Mouse (Mus musculus) kidney, postnatal 4 days (tissue): Measurements from ENCODE around the gene Smyd3.
A peak's percentile ranks its signal among the peaks of the same experiment; 100 is the strongest.
"Not testable (repeated sequence)": the region's sequence is repeated elsewhere in the genome, so short reads cannot be mapped to it uniquely, and the experiment has no call there.

Experiments
- DNase-seq, 2 experiments: peaks; one replicate each; pipeline ENCODE4 v3.0.0; 2021; ENCODE audit warnings: mixed read lengths in 2 of 2

Smyd3 gene

DNA sequence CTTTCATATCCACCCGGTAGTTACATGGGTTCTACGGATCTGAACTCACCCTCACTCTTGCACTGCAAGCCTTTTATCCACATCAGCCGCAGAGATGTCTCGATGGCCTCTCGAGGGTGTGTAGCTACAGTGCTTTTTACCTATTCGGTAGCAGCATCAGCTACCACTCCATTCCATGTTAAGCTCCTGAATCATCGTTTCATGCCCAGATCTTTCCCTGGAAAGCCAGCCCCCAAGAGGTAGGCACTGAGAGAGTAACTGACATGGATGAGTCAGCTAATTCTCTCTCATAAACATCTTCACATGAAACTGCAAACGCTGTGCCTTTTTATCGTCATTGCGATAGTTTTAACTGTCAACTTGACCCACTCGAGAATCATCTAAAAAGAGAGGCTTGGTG lies 143.9 kb downstream of the Smyd3 start:
- no peak for DNase-seq

DNA sequence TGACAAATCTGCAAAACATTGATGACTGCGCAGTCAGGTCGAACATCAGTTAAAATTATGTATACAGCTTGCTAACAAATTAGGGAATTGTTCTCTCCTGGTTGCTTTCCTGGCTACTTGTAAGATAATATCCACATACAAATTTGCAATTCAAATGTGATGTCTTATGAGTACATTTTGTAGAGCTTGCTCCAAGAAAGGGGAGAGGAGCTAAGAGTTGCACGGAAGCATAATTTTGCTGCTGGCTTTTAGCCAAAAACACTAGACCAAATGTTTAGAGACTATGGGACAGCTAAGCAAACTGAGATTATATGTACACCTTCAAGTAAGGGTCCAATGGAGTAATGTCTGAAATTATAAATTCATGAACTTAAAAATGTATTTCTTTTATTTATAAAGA lies 146.7 kb downstream of the Smyd3 start:
- no peak for DNase-seq

DNA sequence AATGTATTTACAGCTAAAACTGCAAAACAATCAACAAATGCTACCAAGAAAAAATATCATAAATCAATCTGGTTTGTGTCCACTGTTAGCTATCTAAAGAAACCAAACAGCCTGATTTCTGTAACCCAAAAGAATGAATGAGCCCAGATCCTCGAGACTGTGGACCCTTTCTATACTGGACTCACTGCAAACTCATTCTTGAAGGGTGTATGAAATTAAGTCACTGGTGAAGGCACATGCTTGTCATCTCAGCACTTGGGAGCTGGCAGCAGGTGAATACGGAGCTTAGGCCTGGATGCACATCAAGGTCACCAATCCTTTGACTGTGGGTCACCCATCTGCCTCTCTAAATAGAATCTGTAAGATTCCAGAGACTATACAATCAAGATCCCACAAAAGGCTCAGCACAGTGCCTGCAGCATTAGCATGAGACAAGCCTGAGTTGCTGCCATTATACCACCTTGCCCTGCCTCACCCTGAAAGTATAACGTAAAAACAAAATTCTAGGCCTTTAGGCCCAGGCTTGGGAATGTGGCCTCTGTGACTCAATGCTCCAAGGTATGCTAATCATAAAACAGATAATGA lies 149.3 kb downstream of the Smyd3 start:
- no peak for DNase-seq

DNA sequence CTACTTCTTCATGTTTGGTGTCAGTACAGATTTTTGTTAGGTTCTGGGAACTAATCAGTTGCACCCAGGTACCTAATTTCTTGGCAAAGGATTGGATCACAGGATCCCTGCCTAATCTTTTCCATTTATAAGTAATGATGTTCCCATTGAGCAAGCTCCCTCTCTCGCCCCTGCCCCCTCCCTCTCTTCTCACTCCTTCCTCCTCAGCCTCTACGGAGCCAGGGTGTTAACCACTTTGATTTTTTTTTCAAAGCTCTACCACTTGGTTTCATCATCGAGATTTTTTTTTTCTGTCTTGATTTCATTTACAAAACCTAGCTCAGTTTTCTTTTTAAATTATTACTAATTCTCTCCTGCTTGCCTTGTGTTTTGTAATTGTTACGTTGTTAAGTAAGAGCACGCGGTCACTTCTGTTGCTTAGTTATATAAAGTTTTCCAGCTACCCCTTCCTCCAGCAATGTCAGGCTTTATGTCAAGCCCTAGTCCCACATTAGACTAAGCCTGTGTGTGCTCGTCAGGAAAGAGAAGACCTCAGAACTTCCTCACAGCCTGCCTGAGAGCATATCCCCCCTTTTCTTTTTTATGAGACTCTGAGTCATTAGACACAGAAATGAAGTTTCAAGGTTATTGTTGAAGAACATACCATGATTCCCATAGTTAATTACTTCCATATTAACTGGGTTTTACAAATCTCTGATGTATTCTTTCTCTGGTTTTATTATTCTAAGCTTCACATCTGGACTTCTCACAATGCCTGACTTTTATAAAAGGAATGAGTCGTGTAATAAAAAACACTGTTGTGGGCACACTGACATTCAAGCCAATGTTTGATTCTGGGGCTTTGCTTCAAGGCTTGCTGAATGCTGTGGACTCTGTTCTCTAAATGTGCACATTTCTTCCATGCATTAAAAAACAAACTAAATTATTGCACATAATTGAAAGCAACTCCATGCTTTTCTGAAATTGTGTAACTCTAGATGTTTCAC lies 156.1 kb downstream of the Smyd3 start:
- no peak for DNase-seq

DNA sequence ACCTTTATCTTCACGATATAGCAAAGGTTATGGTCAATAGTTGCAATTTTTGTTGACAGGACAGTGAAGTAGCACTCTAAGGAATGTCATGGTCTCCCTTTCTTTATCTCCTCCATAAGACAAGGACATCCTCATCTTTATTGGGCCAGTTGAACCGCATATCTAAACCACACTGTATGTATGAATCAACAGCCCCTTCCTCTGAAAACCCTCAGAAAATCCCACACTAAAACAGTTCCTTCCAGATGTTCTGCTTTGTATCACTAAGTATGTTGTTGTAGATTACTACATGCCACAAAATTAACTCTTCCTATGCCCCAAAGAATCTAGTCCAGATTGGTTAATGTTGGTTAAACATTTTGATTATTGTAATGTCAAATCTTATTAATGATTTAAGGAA lies 160.7 kb downstream of the Smyd3 start:
- DNase-seq: no peak

DNA sequence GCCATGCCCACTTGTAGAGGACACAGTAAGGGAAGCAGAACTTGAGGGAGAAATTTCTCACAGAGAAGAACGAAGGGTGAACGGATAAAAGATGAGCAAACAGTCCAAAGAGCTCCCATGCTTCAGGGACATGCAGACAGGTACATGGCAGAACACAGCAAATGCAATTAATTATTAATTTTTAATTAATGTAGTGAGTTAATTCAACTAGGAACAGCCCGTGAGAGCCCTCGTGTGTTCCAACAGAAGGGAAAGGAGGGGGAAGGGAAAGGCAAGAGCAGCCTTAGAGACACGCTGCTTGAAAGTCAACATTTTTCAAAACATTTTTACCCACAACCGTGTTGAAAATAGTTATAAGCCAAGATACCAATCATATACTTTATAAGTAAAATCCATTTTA lies 163.6 kb downstream of the Smyd3 start:
- DNase-seq: peak in 1 of 2 experiments; percentile 17

DNA sequence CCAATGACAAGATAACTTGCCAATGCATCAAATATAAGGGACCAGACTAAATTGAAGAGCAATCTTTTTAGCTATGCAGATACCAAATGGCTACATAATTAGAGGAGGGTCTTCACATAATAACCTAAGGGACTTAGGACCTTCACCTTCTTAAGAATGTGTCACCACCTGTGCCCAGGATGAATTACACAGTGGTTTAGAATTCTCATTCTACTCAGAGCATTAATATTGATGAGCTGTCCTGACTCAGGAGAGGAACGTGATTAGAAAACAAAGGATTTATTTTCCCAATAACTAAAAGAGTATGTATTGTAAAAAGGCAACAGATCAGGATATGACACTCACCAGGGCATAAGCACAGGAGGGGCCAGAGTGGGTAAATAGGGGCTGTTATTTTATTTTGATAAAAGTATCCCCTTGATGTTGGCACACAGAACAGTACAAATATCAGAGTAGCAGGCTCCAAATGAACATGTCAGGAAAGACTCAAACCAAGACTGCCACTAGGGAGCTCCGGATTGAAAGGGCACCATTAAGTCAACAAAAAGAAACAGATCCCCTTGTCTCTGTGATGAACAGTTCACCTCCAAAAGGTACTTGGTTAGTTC lies 172.4 kb downstream of the Smyd3 start:
- no peak for DNase-seq

DNA sequence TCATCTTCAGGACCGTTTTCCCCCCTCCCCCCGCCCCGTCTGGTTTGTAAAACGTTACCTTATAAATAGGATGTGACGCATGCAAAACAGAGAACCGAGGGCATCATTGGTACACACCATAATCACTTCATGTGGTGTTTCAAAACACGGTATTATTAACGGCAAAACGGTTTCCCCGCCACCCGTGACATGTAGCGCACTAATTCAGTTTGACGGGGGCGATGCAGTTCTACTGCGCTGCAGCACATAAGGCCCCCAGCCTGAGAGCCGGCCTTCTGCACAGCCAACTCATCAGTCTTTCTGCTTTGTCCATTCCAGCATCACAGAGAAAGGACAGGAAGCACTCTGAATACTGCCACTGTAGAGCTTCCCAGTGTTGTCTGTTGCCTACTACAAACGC lies 174.4 kb downstream of the Smyd3 start:
- DNase-seq: no peak

DNA sequence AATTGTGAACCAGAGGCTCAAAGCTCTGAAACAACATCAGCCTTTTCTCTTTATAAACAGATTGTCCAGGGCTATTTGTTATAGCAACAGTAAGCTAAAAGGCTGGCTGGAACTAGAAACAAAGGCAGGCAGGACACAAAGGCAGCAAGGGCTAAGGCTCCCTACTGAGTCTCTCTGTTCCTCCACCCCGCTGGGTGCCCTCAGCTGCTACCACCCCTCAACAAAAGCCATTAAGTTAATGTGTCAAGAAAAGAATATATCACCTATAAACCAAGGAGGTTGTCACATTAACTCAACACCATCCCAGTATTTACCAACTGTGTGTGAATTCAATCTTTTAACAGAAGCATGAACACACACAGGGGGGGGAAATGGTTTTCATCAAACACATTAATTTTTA lies 176.3 kb downstream of the Smyd3 start:
- DNase-seq: peak in 1 of 2 experiments; percentile 12

DNA sequence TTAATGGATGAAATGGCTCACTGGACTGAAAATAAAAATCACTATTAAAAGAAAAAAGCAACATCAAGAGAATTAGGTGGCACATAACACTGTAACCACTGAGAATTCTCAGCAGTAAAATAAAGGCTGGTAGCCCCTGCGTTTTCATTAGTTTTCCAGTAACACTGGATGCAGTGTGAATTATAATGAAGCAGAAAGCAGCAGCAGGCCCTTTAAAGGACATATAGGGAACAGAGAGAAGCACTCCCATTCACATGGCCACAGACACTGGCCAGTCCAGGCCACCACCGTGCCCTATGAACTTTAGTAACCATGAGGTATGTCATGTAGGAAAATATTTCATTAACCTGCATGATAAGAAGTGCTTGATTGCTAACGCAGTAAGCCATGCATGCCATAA lies 178.8 kb downstream of the Smyd3 start:
- DNase-seq: no peak

DNA sequence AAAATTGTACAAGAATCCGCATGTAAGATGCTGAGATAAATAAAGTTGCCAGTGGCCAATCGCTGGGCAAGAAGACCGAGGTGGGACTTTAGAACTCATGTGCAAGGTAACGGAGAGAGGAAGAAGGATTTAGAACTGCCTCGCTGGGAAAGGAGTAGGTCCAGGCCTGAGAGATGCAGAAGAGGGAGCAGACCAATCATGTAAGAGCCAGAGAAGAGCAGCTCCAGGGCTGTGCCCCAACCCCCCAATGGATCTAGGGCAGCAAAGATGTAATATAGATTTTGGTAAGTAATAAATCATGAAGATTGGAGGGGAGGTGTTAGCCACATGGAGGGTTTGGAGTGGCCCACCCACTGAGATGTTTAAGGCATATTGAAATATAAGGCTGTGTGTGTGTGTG lies 180.3 kb downstream of the Smyd3 start:
- DNase-seq: no peak

DNA sequence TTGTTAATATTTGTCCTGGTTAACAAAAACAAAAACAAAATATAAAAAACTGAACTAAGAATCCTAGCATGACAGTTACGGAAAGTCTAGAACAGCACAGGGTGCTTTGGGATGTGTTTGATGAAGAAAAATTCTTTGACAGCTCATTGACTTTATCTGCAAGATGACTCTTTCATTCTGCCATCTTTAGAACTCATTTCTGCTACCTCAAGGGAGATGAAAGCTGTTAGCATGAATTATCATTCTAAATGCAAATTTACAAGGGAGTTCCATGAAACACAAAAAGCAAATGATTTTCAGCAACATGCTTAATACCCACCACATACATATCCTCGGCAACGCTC lies 190.9 kb downstream of the Smyd3 start:
- DNase-seq: no peak

DNA sequence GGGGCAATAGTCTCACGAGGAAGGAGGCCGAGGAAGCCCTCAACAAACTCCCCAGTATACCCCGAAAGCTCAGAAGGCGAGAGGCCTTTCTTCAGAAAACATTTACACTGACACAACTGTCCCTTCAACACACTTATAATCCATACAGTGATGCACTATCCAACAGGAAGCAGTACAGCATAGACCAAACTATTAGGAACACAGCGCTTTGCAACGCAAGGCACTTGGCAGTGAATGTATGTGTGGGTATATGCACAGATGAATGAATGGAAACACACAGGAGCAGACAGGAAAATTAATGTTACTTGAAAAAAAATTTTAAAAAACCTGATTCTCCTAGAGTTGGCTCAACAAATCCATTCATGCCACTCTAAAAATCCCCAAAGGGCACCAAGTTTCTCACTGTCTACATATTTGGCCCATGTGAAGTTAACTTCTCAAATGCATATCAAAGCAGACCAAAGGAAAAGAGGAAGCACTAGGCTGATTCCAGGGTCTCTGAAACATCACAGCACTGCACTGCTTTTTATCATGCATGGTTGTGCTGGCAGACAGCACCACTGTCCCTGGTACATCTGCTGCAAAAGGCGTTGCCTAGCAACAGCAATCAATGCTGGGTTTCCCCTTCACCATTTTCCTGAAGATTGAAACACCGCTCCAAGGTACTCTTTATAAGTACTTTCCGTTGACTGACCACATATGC lies 191.4 kb downstream of the Smyd3 start:
- DNase-seq: no peak

DNA sequence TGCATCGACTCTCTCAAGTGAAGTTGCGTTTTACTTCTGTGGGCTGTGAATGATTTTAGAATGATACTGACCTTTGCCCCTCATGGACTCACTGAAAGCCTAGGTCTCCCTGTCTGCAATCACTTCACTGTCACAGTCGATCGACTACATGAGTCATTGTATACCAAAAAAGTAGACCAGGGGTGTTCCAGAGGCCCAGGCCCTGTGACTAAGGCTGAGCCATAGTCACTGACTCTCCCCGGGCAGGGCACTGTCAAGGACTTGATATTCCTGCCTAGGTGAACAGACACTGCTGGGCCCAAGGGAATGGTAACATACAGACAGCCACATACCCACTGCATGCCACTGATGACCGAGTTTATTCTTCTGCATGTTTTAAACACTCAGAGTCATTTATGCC lies 193.6 kb downstream of the Smyd3 start:
- peak in 1 of 2 experiments; percentile 17 for DNase-seq

DNA sequence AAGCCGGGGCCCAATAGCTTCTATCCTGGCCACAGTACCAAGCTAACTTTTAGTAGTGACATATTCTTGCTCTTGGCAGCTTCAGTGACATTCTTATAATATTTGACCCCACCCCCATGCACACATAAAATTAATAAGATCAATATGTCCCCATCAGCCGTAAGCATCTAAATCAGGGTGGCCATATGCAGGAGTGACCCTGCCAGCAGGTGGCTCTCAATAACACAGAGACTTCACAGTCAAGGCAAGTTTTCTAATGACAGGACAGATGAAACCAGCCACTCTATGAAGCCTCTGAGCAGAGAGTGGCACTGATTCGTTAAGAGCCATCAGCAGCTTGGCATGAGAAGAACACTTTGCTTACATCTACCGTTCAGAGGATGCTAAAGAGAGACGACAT lies 204.2 kb downstream of the Smyd3 start:
- DNase-seq: no peak

DNA sequence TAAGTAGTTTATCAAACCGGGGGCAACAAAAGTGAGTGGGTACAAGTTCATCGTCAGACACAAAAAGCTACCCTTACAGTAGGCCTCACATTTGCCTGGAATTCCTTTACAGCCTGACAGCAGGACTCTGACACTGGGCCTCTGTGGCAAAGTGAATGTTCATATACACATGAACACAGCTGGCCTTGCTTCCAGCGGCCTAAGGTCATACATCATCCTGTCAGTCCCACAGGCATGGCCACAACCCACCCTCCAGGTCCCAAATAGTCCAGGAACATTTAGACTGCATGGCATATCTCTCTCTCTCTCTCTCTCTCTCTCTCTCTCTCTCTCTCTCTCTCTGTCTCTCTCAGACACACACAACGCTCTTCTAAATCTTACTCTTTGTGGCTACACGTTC lies 208.4 kb downstream of the Smyd3 start:
- peak in 1 of 2 experiments; percentile 11 for DNase-seq

DNA sequence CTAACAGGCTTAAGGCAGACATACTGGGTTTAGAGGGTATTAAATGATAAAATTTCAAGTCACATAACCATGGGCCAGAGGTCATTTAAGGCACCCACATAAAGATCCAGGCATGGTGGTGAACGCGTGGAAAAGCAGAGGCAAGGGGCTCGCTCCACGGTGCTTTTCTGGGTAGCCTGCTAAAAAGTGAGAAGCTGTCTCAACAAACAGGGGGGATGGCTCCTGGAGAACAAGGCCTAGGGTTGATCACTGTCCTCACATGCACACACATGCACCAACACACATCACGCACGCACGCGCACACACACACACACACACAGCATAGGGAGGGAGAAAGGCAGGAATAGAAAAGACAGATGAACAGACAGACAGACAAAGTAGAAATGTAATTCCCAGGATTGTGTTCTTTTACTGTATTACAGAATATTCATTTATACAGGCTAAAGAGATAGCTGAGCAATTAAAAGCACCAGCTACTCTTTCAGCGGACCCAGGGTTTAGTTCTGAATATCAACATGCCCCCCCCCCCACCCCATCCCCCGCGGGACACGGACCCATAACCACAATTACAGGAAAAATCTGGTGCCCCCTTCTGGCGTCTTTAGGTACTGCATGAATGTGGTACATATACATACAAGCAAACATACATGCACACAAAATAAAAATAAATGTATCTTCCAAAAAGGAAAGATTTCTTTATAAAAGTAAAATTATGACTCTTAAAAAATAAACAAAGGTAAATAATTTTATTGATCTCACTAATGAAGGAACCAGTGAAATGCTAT lies 215.2 kb downstream of the Smyd3 start:
- DNase-seq: peak in 1 of 2 experiments; percentile 27

DNA sequence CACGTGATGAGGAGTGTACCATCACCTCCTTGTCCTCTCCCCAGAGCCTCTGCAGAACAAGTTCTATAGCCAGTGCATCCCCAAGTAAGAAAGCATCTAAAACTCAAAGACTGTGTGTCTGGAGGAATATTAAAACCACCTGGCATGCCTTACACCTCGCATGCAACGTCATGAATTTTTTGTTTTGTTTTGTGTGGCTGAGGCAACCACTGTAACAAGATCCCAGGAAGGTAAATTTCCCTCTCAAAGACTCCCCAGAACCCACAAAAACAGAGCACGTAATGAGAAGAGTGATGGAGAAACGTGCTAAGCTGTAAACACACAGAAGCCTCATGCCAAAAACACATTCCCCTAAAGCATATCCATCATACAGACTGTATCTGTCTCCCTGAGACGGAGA lies 222.2 kb downstream of the Smyd3 start:
- DNase-seq: no peak

DNA sequence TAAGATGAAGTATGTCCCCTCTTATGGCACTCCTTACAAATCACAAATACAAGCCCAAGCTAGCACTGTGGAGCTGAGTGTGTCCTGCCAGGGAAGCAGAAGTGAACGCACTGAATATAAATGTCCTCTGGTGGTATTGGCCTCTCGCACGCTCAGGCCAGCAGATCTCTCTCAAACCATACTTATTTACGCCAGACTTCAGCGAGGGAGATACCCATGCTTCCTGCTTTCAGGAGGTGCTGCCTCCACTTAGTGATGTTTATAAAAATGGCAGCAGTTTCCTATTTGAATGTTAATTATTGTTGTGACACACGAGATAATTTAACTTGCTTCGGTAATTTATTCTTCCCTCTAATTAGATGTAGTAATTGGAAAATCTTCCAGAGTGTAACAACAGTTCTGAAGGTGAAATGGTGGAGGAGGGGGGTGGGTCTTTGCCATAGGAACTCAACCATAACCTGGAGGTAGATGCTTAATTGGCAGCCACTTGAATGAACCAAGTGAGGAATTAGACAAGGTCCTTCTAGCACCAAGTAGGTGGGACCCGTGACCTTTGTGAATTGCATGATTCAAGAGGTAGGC lies 224.0 kb downstream of the Smyd3 start:
- DNase-seq: no peak

DNA sequence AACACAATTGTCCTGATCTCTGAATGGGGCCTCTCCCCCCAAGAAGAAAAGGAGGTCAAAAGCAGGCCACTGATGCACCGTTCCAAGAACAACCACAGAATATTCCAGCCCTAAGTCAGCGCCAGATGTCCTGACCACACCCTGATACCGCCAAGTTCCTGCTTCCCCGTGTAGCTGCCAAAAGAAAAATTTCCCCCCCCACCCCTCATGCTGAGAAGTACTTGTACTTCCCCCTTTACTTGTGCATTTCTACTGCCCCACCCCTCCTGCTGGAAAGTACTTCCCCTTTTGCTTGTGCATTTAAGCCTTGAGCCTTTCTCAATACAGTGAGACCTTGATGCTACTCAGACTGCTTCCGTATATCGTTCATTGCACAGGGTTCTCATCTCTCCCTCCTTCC lies 227.7 kb downstream of the Smyd3 start:
- DNase-seq: not testable (repeated sequence)

DNA sequence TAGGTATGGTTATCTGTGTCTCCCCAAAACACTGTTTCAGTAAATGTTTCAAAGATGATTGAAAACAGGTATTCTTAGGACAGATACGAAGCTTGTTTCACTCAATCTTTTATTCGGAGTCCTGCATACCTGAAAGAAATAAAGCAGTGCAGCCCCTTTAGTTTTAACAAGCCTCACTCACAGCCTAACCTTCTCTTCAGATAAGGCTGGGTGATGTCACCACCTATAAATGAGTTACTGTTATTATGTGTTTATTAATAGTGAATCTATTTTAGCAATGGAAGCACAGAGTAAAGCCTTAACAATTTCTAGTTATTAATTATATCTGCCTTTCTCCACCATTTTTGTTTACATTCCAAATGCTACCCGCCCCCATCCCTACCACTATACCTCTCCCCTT lies 228.1 kb downstream of the Smyd3 start:
- no peak for DNase-seq

DNA sequence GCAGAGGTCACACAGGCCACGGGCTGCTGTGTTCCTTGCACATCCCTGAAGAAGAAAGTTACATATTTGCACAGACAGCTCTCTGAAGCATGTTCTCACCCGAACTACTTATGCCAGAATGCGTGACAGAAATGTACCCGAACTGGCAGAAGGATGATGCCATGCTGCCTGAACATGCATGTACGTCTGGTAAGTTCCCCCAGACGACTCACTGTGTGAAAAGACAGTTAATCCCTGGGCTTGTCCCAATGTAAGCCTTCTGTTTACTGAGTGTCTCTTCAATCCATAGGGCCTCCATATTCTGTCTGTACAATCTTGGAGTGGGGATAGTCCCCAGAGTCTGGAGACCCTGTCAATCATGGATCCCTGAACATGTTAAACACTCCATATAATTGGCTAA lies 231.1 kb downstream of the Smyd3 start:
- DNase-seq: no peak
